Mouse (Mus musculus): ENCODE measurements around the gene Gstk1. TPM values are rescaled to one million over a fixed set of nuclear protein-coding genes. Genes with fewer than 3 reads are reported as not detected.
A peak's percentile ranks its signal among the peaks of the same experiment; 100 is the strongest.

Gene Gstk1
- polyA plus RNA-seq, 1 experiment from 2014 or later = 94.8 TPM

DNA sequence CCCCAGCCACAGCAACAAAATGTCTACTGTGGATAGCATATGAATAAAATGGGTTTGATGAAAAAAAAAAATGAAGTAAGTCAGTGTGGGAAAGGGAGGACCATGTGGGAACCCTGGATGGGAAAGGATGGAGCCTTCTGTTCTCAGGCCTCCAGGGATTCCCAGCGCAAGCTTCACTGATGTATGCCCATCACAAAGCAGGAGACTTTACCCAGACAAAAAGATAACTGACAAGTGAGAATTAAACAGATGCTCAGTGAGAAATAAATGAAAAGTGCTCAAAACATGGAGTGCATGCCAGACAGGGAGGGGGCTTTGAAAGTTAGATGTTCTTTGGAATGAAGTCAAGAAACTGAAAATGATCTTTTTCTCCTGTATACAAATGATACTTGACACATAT, 2.2 kb downstream of the Gstk1 start:
- TF ChIP-seq EP300 (IDR thresholded peaks at IDR 0.05) (no peak), CTCF (IDR thresholded peaks at IDR 0.05) (no peak)
- DNase-seq (ENCODE audit: low spot score) (no peak), ATAC-seq (no peak)
- Histone ChIP-seq H3K27ac (ENCODE audit: low read length) (no peak overlapping the region), H3K27me3 (replicated peaks; ENCODE audit: insufficient read depth, low read length) (no peaks in the 10 kb centered on the region), H3K4me3 (ENCODE audit: low read depth, low read length) (no peak overlapping the region), H3K4me2 (replicated peaks; ENCODE audit: low read depth, low read length) (no peak overlapping the region), H3K4me1 (ENCODE audit: insufficient read depth, low read depth, low read length) (peaks cover 11% of the 10 kb centered on the region; the same call in 1 of the 2 replicates), H3K9me3 (ENCODE audit: low read length) (no peaks in the 10 kb centered on the region), H3K9ac (replicated peaks; ENCODE audit: low read depth) (no peak overlapping the region), H3K36me3 (ENCODE audit: insufficient read depth, low read length) (no peaks in the 10 kb centered on the region)
- WGBS = 81% methylated on average over 1 of the region's 1 CpGs

DNA sequence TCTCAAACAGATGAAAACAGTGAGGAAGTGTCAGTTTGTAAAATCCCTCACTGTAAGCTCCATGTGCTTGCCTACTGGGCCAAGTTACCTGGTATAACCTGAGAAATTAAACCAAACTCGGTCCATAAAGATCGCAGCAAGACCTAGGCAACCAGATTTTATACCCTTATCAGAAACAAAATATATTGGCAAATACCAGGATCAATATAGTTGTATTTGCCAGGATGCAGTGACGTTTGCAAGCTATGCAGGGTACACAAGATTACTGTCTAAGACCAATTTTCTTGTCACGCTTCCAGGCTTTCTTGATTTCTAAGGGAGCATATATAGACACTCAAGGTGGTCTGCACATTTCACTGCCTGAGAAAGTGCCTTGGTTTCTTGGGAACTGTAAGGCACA, 6.1 kb downstream of the Gstk1 start:
- Histone ChIP-seq H3K27ac (ENCODE audit: low read length) (no peak overlapping the region), H3K36me3 (ENCODE audit: insufficient read depth, low read length) (no peaks in the 10 kb centered on the region), H3K9me3 (ENCODE audit: low read length) (no peaks in the 10 kb centered on the region), H3K27me3 (replicated peaks; ENCODE audit: insufficient read depth, low read length) (no peaks in the 10 kb centered on the region), H3K4me1 (ENCODE audit: insufficient read depth, low read depth, low read length) (peaks cover 6% of the 10 kb centered on the region; the same call in 1 of the 2 replicates), H3K4me2 (replicated peaks; ENCODE audit: low read depth, low read length) (no peak overlapping the region), H3K4me3 (ENCODE audit: low read depth, low read length) (no peak overlapping the region), H3K9ac (replicated peaks; ENCODE audit: low read depth) (no peak overlapping the region)
- DNase-seq (ENCODE audit: low spot score) (no peak), ATAC-seq (no peak)
- 85% methylated on average over 4 of the region's 4 CpGs for WGBS
- TF ChIP-seq CTCF (IDR thresholded peaks at IDR 0.05) (no peak), EP300 (IDR thresholded peaks at IDR 0.05) (no peak)

DNA sequence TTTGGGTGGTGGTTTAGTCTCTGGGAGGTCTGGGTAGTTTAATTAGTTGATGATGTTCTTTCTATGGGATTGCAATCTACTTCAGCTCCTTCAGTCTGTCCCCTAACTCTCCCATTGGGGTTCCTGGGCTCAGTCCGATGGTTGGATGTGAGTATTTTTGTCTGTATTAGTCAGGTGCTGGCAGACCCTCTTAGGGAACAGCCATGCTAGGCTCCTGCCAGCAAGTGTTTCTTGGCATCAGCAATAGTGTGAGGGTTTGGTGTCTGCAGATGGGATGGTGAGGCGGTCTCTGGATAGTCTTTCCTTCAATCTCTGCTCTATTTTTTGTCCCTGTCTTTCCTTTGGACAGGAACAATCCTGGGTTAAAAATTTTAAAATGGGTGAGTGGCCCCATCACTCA, 7.4 kb downstream of the Gstk1 start:
- 87% methylated on average over 2 of the region's 2 CpGs for WGBS
- Histone ChIP-seq H3K4me3 (ENCODE audit: low read depth, low read length) (no peak overlapping the region), H3K9ac (replicated peaks; ENCODE audit: low read depth) (no peak overlapping the region), H3K4me1 (ENCODE audit: insufficient read depth, low read depth, low read length) (peaks cover 6% of the 10 kb centered on the region; the same call in 1 of the 2 replicates), H3K4me2 (replicated peaks; ENCODE audit: low read depth, low read length) (no peak overlapping the region), H3K27me3 (replicated peaks; ENCODE audit: insufficient read depth, low read length) (no peaks in the 10 kb centered on the region), H3K27ac (ENCODE audit: low read length) (no peak overlapping the region), H3K9me3 (ENCODE audit: low read length) (no peaks in the 10 kb centered on the region), H3K36me3 (ENCODE audit: insufficient read depth, low read length) (no peaks in the 10 kb centered on the region)
- ATAC-seq (no peak), DNase-seq (ENCODE audit: low spot score) (no peak)
- TF ChIP-seq CTCF (IDR thresholded peaks at IDR 0.05) = no peak
- no peak for TF ChIP-seq EP300 (IDR thresholded peaks at IDR 0.05)

DNA sequence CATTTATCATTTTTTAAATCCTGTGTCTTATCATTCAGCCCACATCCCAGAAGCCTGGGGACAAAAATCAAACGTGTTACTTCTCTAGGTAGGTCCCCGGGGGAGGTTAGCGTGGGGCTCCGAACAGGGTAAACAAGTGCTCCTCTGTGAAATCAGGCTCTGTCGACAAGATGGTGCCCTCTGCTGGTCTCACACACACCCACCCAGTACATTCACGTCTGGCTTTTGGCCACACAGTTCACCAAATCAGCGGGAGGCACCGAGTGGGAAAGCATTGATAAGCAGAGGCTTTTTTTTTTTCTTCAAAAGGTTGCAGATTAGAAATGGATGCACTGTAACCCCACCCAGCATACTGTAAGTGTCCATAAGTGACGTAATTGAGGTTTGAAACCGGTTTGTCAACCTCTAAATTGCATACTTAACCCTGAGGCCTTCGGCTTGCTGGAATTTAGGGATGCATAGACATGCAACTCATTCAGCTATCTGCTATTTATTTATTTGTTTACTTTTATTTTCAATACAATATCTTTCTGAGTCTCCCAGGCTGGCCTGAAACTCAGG, 11.6 kb downstream of the Gstk1 start:
- DNase-seq (ENCODE audit: low spot score) = peak; percentile 70
- no peaks in the 10 kb centered on the region for H3K9me3 ChIP-seq (ENCODE audit: low read length)
- no peak for TF ChIP-seq EP300 (IDR thresholded peaks at IDR 0.05)
- TF ChIP-seq CTCF (IDR thresholded peaks at IDR 0.05) = peak; percentile 83
- no peaks in the 10 kb centered on the region for H3K27me3 ChIP-seq (replicated peaks; ENCODE audit: insufficient read depth, low read length)
- no peak overlapping the region for H3K4me3 ChIP-seq (ENCODE audit: low read depth, low read length)
- H3K9ac ChIP-seq (replicated peaks; ENCODE audit: low read depth) = no peak overlapping the region
- H3K4me2 ChIP-seq (replicated peaks; ENCODE audit: low read depth, low read length) = no peak overlapping the region
- no peaks in the 10 kb centered on the region for H3K4me1 ChIP-seq (ENCODE audit: insufficient read depth, low read depth, low read length)
- 8% methylated on average over 11 of the region's 11 CpGs for WGBS
- peak overlapping the region; percentile 59; the same call in 1 of the 2 replicates for H3K27ac ChIP-seq (ENCODE audit: low read length)
- no peaks in the 10 kb centered on the region for H3K36me3 ChIP-seq (ENCODE audit: insufficient read depth, low read length)
- ATAC-seq = no peak

DNA sequence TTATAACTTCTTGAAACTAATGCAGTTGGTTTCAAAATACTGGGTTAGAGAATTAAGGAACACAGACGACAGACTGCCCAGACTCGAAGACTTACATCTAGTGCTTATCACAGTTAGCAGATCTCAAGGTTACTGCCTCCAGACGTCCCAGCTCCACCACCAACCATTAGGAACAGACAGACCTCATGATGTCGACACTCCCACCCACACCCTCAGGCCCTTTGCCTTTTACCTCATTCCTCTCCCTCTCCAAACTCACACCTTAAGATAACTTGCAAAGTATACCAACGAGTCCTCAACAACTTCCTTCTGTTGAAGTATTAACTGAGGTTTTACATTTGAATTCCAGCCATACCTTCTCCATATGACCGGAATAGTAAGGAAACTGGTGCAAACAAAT, 14.7 kb downstream of the Gstk1 start:
- ATAC-seq (peak; percentile 53), DNase-seq (ENCODE audit: low spot score) (peak; percentile 94)
- peak overlapping the region; percentile 92 for H3K27ac ChIP-seq (ENCODE audit: low read length)
- H3K4me2 ChIP-seq (replicated peaks; ENCODE audit: low read depth, low read length) = no peak overlapping the region
- 28% methylated on average over 6 of the region's 6 CpGs for WGBS
- H3K9ac ChIP-seq (replicated peaks; ENCODE audit: low read depth) = no peak overlapping the region
- TF ChIP-seq EP300 (IDR thresholded peaks at IDR 0.05) (peak; percentile 99), CTCF (IDR thresholded peaks at IDR 0.05) (no peak)
- no peaks in the 10 kb centered on the region for H3K9me3 ChIP-seq (ENCODE audit: low read length)
- no peaks in the 10 kb centered on the region for H3K4me1 ChIP-seq (ENCODE audit: insufficient read depth, low read depth, low read length)
- H3K36me3 ChIP-seq (ENCODE audit: insufficient read depth, low read length) = no peaks in the 10 kb centered on the region
- no peak overlapping the region for H3K4me3 ChIP-seq (ENCODE audit: low read depth, low read length)
- H3K27me3 ChIP-seq (replicated peaks; ENCODE audit: insufficient read depth, low read length) = no peaks in the 10 kb centered on the region

DNA sequence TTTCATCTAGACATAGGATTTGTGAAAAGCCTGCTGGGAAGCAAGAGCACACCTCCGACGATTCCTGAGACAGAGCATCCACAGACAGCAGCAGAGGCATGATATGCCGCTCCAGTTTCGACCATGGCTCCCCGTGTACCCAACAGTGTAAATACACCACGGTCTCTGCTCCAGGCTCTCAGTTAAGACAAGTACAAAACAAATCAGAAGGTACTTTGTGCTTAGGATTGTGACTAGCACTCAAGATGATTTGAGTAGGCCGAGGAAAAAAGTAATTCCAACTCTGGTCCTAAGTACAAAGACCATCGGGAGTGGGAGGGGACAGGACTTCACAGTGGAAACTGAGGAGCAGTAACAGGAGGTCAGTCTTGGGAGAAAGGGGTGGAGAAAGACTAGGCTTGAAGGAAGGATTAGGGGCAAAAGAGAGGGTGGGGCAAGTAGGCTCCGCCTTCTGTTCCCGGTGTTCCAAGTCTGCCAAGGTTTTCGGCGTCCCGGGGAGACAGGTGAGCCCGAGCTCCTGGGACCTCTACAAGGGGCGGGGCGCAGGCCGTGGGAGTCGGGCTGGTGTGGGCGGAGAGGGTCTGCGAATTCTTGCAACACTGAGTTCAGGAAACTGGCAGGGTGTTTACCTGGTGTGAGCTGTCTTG, 15.9 kb downstream of the Gstk1 start, which contains the start of gene Tmem139:
Gene Tmem139 (plus strand): TSS at position 447 of the 647 bp plus-strand sequence.
- peak; percentile 37 for ATAC-seq
- Histone ChIP-seq H3K9me3 (ENCODE audit: low read length) (no peaks in the 10 kb centered on the region), H3K4me3 (ENCODE audit: low read depth, low read length) (0 out of 2 replicates have a peak within 1 kb of the TSS, but pooled peaks have one; percentile 17), H3K27ac (ENCODE audit: low read length) (peak within 1 kb of the TSS; percentile 92), H3K36me3 (ENCODE audit: insufficient read depth, low read length) (no peaks in the 10 kb centered on the region), H3K4me1 (ENCODE audit: insufficient read depth, low read depth, low read length) (no peaks in the 10 kb centered on the region), H3K27me3 (replicated peaks; ENCODE audit: insufficient read depth, low read length) (no peaks in the 10 kb centered on the region), H3K9ac (replicated peaks; ENCODE audit: low read depth) (0 out of 2 replicates have a peak within 1 kb of the TSS, but pooled peaks have one; percentile 23), H3K4me2 (replicated peaks; ENCODE audit: low read depth, low read length) (peak within 1 kb of the TSS; percentile 30)
- 15% methylated on average over 20 of the region's 20 CpGs for WGBS
- TF ChIP-seq CTCF (IDR thresholded peaks at IDR 0.05) = no peak
- peak; percentile 54; the same call in 1 of the 2 replicates for TF ChIP-seq EP300 (IDR thresholded peaks at IDR 0.05)
- DNase-seq (ENCODE audit: low spot score) = peak; percentile 91
